ENCODE assay signal across 20 mouse cellular contexts in genomic region chr3:96251787-96252186, GRCm38 (mm10). TPM values are rescaled to one million over a fixed set of nuclear protein-coding genes. Genes with fewer than 3 reads are reported as not detected.
"Had no signal": no experiment of that assay in that cellular context is flagged by ENCODE, and none has a peak within 500 bp of the region (broad histone marks: within the 10 kb centered on the region; RNA-seq: fewer than 3 reads in every experiment).

No protein-coding gene starts in this region.

- H3K27me3 ChIP-seq: midbrain, embryonic 13.5 days; neural tube, embryonic 15.5 days had no signal

- ATAC-seq: midbrain, embryonic 13.5 days had no signal

- H3K27ac ChIP-seq: limb, embryonic 13.5 days; midbrain, embryonic 13.5 days; neural tube, embryonic 15.5 days had no signal

- H3K4me2 ChIP-seq: limb, embryonic 13.5 days; lung, embryonic 14.5 days; midbrain, embryonic 13.5 days; neural tube, embryonic 15.5 days had no signal

- H3K4me3 ChIP-seq: limb, embryonic 13.5 days; midbrain, embryonic 13.5 days; myocyte; neural tube, embryonic 15.5 days had no signal

- H3K9me3 ChIP-seq: limb, embryonic 13.5 days; midbrain, embryonic 13.5 days; neural tube, embryonic 15.5 days had no signal

- H3K36me3 ChIP-seq: limb, embryonic 13.5 days; midbrain, embryonic 13.5 days; neural tube, embryonic 15.5 days had no signal

- H3K9ac ChIP-seq: limb, embryonic 13.5 days; liver, embryonic 14.5 days; lung, embryonic 14.5 days; midbrain, embryonic 13.5 days; neural tube, embryonic 15.5 days had no signal

- DNase-seq: kidney, adult 18-20 months; kidney, postnatal 10 days; kidney, postnatal 4 days; left cerebral cortex, postnatal 4 days; lung, embryonic 14.5 days; lung, postnatal 10 days; lung, postnatal 4 days; right cerebral cortex, postnatal 14 days; thymus, adult 18-20 months; thymus, postnatal 14 days had no signal

RNA-seq across cellular contexts. Expression of gene Hist2h3c1, which starts 5.3 kb away (rescaled TPM):
- total RNA-seq: layer of hippocampus, adult 8-10 months; layer of hippocampus, postnatal 14 days; left cerebral cortex, adult 18-20 months; left cerebral cortex, postnatal 10 days; midbrain, postnatal 0 days had no signal
- polyA plus RNA-seq: myocyte had no signal

RNA-seq across cellular contexts. Expression of gene Hist2h2aa1, which starts 6.5 kb away (rescaled TPM):
- polyA plus RNA-seq: myocyte had no signal
